Mouse (Mus musculus): ENCODE results near the gene Trip13. TPM values are rescaled to one million over a fixed set of nuclear protein-coding genes. Genes with fewer than 3 reads are reported as not detected.

The Trip13 gene
- polyA plus RNA-seq, 1 experiment from 2014 or later, result 23.2 TPM

GRCm38 (mm10) chr13:73954666-73955065 lies 17.1 kb upstream of the Trip13 start:
- 71% methylated on average over 6 of the region's 6 CpGs for WGBS
- no peaks in the 10 kb centered on the region for H3K9me3 ChIP-seq (replicated peaks; ENCODE audit: control insufficient read depth, low read length)
- DNase-seq (ENCODE audit: low spot score) (no peak), ATAC-seq (no peak)
- H3K9ac ChIP-seq (ENCODE audit: low read length), result no peak overlapping the region
- H3K4me3 ChIP-seq (ENCODE audit: low read depth, low read length), result no peak overlapping the region
- no peak overlapping the region for H3K4me2 ChIP-seq (ENCODE audit: low read length)
- H3K36me3 ChIP-seq (ENCODE audit: control insufficient read depth, insufficient read depth, low read length), result peaks cover 95% of the 10 kb centered on the region
- no peaks in the 10 kb centered on the region for H3K27me3 ChIP-seq (replicated peaks; ENCODE audit: control insufficient read depth, insufficient read depth, low read length)
- H3K4me1 ChIP-seq (ENCODE audit: control insufficient read depth, insufficient read depth, low read length), result no peaks in the 10 kb centered on the region
- no peak overlapping the region for H3K27ac ChIP-seq (ENCODE audit: low read depth, low read length)

DNA sequence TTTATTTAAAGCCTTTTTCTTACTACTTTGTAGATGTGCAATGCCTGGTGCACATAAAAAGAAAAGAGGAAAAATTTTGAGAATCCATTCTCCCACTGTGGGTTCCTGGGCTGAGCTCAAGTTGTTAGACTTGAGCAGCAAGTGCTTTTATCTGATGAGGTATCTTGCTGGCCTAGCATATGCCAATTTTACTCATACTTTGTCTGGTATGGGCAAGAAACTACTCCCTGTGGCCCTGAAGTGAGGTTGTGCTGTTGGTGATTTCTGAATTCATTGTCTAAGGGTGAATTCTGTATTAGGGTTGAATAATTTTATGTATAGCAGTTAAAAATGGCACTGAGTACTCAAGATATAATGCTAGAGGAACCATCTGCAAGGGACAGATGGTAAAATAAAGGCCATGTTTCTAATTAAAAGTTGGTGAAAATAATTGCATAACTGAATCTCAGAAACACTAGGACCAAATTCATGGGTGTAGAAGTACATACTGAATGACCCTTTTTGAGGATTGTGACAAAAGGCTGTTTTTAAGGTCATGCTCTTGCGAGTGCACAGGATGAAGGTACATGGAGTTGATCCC lies 16.1 kb upstream of the Trip13 start:
- Histone ChIP-seq H3K36me3 (ENCODE audit: control insufficient read depth, insufficient read depth, low read length) (peaks cover 95% of the 10 kb centered on the region), H3K9ac (ENCODE audit: low read length) (no peak overlapping the region), H3K27ac (ENCODE audit: low read depth, low read length) (no peak overlapping the region), H3K9me3 (replicated peaks; ENCODE audit: control insufficient read depth, low read length) (no peaks in the 10 kb centered on the region), H3K4me2 (ENCODE audit: low read length) (no peak overlapping the region), H3K27me3 (replicated peaks; ENCODE audit: control insufficient read depth, insufficient read depth, low read length) (no peaks in the 10 kb centered on the region), H3K4me3 (ENCODE audit: low read depth, low read length) (no peak overlapping the region), H3K4me1 (ENCODE audit: control insufficient read depth, insufficient read depth, low read length) (no peaks in the 10 kb centered on the region)
- DNase-seq (ENCODE audit: low spot score) (no peak), ATAC-seq (no peak)
- 100% methylated on average over 1 of the region's 1 CpGs for WGBS

DNA sequence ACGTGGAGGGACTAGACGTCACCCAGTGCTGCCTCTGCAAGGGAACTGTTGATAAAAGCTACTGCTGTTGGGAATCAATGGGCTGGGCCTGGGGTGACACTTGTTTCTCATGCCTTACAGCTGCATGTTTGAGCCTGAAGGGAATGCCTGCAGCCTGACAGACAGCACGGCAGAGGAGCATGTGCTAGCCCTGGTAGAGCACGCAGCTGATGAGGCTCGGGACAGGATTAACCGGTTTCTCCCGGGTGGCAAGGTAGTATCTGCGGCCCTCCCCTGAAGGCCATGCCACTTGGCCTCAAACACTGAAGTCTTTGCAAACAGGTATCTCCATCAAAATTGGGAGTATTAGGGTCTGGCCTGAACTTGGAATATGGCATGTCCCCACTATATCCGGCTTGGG lies 7.0 kb upstream of the Trip13 start:
- Histone ChIP-seq H3K9ac (ENCODE audit: low read length) (no peak overlapping the region), H3K4me3 (ENCODE audit: low read depth, low read length) (no peak overlapping the region), H3K27ac (ENCODE audit: low read depth, low read length) (no peak overlapping the region), H3K9me3 (replicated peaks; ENCODE audit: control insufficient read depth, low read length) (no peaks in the 10 kb centered on the region), H3K4me1 (ENCODE audit: control insufficient read depth, insufficient read depth, low read length) (no peaks in the 10 kb centered on the region), H3K4me2 (ENCODE audit: low read length) (no peak overlapping the region), H3K36me3 (ENCODE audit: control insufficient read depth, insufficient read depth, low read length) (peaks cover 92% of the 10 kb centered on the region), H3K27me3 (replicated peaks; ENCODE audit: control insufficient read depth, insufficient read depth, low read length) (no peaks in the 10 kb centered on the region)
- no peak for ATAC-seq
- WGBS, result 97% methylated on average over 9 of the region's 9 CpGs
- no peak for DNase-seq (ENCODE audit: low spot score)

- Histone ChIP-seq H3K4me1 (ENCODE audit: control insufficient read depth, insufficient read depth, low read length) (peaks cover 11% of the 10 kb centered on the region), H3K4me2 (ENCODE audit: low read length) (no peak overlapping the region), H3K9ac (ENCODE audit: low read length) (no peak overlapping the region), H3K4me3 (ENCODE audit: low read depth, low read length) (no peak overlapping the region), H3K9me3 (replicated peaks; ENCODE audit: control insufficient read depth, low read length) (no peaks in the 10 kb centered on the region), H3K36me3 (ENCODE audit: control insufficient read depth, insufficient read depth, low read length) (peaks cover 48% of the 10 kb centered on the region), H3K27ac (ENCODE audit: low read depth, low read length) (no peak overlapping the region), H3K27me3 (replicated peaks; ENCODE audit: control insufficient read depth, insufficient read depth, low read length) (no peaks in the 10 kb centered on the region)
- ATAC-seq, result no peak
- DNase-seq (ENCODE audit: low spot score), result no peak
- 95% methylated on average over 5 of the region's 5 CpGs for WGBS
These were observed 1.5 kb upstream of the Trip13 start for GRCm38 (mm10) chr13:73939101-73939500.

- H3K36me3 ChIP-seq (ENCODE audit: control insufficient read depth, insufficient read depth, low read length), result peaks cover 39% of the 10 kb centered on the region
- H3K4me2 ChIP-seq (ENCODE audit: low read length), result peak overlapping the region; percentile 69
- 48% methylated on average over 13 of the region's 13 CpGs for WGBS
- H3K9ac ChIP-seq (ENCODE audit: low read length), result peak overlapping the region; percentile 76
- H3K27me3 ChIP-seq (replicated peaks; ENCODE audit: control insufficient read depth, insufficient read depth, low read length), result no peaks in the 10 kb centered on the region
- peak overlapping the region; percentile 81 for H3K27ac ChIP-seq (ENCODE audit: low read depth, low read length)
- H3K9me3 ChIP-seq (replicated peaks; ENCODE audit: control insufficient read depth, low read length), result no peaks in the 10 kb centered on the region
- DNase-seq (ENCODE audit: low spot score) (peak; percentile 11), ATAC-seq (peak; percentile 25)
- H3K4me3 ChIP-seq (ENCODE audit: low read depth, low read length), result peak overlapping the region; percentile 73
- H3K4me1 ChIP-seq (ENCODE audit: control insufficient read depth, insufficient read depth, low read length), result peaks cover 11% of the 10 kb centered on the region
These were observed 585 bp upstream of the Trip13 start for GRCm38 (mm10) chr13:73938177-73938560.

GRCm38 (mm10) chr13:73936938-73937320 lies 655 bp downstream of the Trip13 start:
- Histone ChIP-seq H3K27me3 (replicated peaks; ENCODE audit: control insufficient read depth, insufficient read depth, low read length) (no peaks in the 10 kb centered on the region), H3K4me1 (ENCODE audit: control insufficient read depth, insufficient read depth, low read length) (peaks cover 11% of the 10 kb centered on the region), H3K4me3 (ENCODE audit: low read depth, low read length) (peak overlapping the region; percentile 73), H3K9ac (ENCODE audit: low read length) (peak overlapping the region; percentile 76), H3K27ac (ENCODE audit: low read depth, low read length) (no peak overlapping the region), H3K4me2 (ENCODE audit: low read length) (peak overlapping the region; percentile 69), H3K36me3 (ENCODE audit: control insufficient read depth, insufficient read depth, low read length) (peaks cover 36% of the 10 kb centered on the region), H3K9me3 (replicated peaks; ENCODE audit: control insufficient read depth, low read length) (no peaks in the 10 kb centered on the region)
- DNase-seq (ENCODE audit: low spot score), result no peak
- peak; percentile 16; the same call in 1 of the 2 replicates for ATAC-seq
- WGBS, result 16% methylated on average over 5 of the region's 5 CpGs

- peaks cover 40% of the 10 kb centered on the region for H3K36me3 ChIP-seq (ENCODE audit: control insufficient read depth, insufficient read depth, low read length)
- no peak for ATAC-seq
- H3K27ac ChIP-seq (ENCODE audit: low read depth, low read length), result no peak overlapping the region
- no peak overlapping the region for H3K4me3 ChIP-seq (ENCODE audit: low read depth, low read length)
- H3K27me3 ChIP-seq (replicated peaks; ENCODE audit: control insufficient read depth, insufficient read depth, low read length), result no peaks in the 10 kb centered on the region
- no peak for DNase-seq (ENCODE audit: low spot score)
- no peak overlapping the region for H3K9ac ChIP-seq (ENCODE audit: low read length)
- no peaks in the 10 kb centered on the region for H3K9me3 ChIP-seq (replicated peaks; ENCODE audit: control insufficient read depth, low read length)
- H3K4me1 ChIP-seq (ENCODE audit: control insufficient read depth, insufficient read depth, low read length), result peaks cover 4% of the 10 kb centered on the region
- 87% methylated on average over 10 of the region's 10 CpGs for WGBS
- H3K4me2 ChIP-seq (ENCODE audit: low read length), result no peak overlapping the region
These were observed 5.4 kb downstream of the Trip13 start for GRCm38 (mm10) chr13:73932201-73932600.

DNA sequence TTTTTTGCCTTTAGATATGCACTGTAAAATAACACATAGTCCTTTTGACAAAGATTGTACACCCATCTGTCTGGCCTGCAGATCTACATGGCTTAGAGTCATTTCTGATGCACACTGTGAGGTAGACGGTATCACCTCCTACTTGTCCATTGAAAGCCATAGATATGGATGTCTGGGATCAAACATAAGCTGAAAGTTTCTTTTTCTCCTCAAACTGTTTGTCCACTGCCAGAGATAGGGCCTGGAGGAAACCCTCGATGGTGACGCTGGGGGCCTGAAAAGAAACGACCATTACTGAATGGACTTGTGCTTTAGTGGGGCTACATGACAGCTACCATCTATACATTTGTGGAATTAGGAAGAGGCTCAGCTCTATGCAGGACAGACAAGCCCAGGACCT lies 24.5 kb downstream of the Trip13 start:
- Histone ChIP-seq H3K36me3 (ENCODE audit: control insufficient read depth, insufficient read depth, low read length) (peaks cover 51% of the 10 kb centered on the region), H3K4me1 (ENCODE audit: control insufficient read depth, insufficient read depth, low read length) (no peaks in the 10 kb centered on the region), H3K4me3 (ENCODE audit: low read depth, low read length) (no peak overlapping the region), H3K27ac (ENCODE audit: low read depth, low read length) (no peak overlapping the region), H3K9ac (ENCODE audit: low read length) (no peak overlapping the region), H3K9me3 (replicated peaks; ENCODE audit: control insufficient read depth, low read length) (no peaks in the 10 kb centered on the region), H3K4me2 (ENCODE audit: low read length) (no peak overlapping the region), H3K27me3 (replicated peaks; ENCODE audit: control insufficient read depth, insufficient read depth, low read length) (no peaks in the 10 kb centered on the region)
- DNase-seq (ENCODE audit: low spot score) (no peak), ATAC-seq (no peak)
- WGBS, result 93% methylated on average over 4 of the region's 4 CpGs

GRCm38 (mm10) chr13:73907683-73908412 lies 29.7 kb downstream of the Trip13 start:
- peak; percentile 71 for DNase-seq (ENCODE audit: low spot score)
- ATAC-seq, result peak; percentile 72; the same call in 1 of the 2 replicates
- peaks cover 10% of the 10 kb centered on the region; the same call in 1 of the 2 replicates for H3K36me3 ChIP-seq (ENCODE audit: control insufficient read depth, insufficient read depth, low read length)
- H3K4me3 ChIP-seq (ENCODE audit: low read depth, low read length), result no peak overlapping the region
- H3K4me1 ChIP-seq (ENCODE audit: control insufficient read depth, insufficient read depth, low read length), result no peaks in the 10 kb centered on the region
- H3K4me2 ChIP-seq (ENCODE audit: low read length), result no peak overlapping the region
- no peak overlapping the region for H3K27ac ChIP-seq (ENCODE audit: low read depth, low read length)
- no peaks in the 10 kb centered on the region for H3K9me3 ChIP-seq (replicated peaks; ENCODE audit: control insufficient read depth, low read length)
- H3K9ac ChIP-seq (ENCODE audit: low read length), result no peak overlapping the region
- no peaks in the 10 kb centered on the region for H3K27me3 ChIP-seq (replicated peaks; ENCODE audit: control insufficient read depth, insufficient read depth, low read length)
- 69% methylated on average over 2 of the region's 2 CpGs for WGBS

Data from forebrain, embryonic 14.5 days (tissue).